Mouse (Mus musculus) midbrain, embryonic 15.5 days (tissue): ENCODE results near the gene Grm5. TPM values are rescaled to one million over a fixed set of nuclear protein-coding genes. Genes with fewer than 3 reads are reported as not detected.

Source experiments
- ATAC-seq: fragments of 200-750 bp; cut with Nextera tagmentation; replicated peaks from 2 replicates; pipeline ENCODE4 v1.8.0; 2017; ENCODE audit warnings: moderate TSS enrichment
- H3K27ac ChIP-seq: fragments of 300-500 bp; sonication (generic); 2 replicates; pipeline ENCODE4 v1.5.1; 2015; ENCODE audit warnings: mild to moderate bottlenecking, inconsistent platforms
- H3K27me3 ChIP-seq: fragments of 300-500 bp; sonication (generic); replicated peaks from 2 replicates; pipeline ENCODE4 v1.6.1; 2015; ENCODE audit warnings: inconsistent platforms
- H3K36me3 ChIP-seq: fragments of 300-500 bp; sonication (generic); replicated peaks from 2 replicates; pipeline ENCODE4 v1.6.1; 2015; ENCODE audit warnings: inconsistent platforms
- H3K4me1 ChIP-seq: fragments of 300-500 bp; sonication (generic); 2 replicates; pipeline ENCODE4 v1.6.1; 2015; ENCODE audit warnings: inconsistent platforms
- H3K4me2 ChIP-seq: fragments of 300-500 bp; sonication (generic); 2 replicates; pipeline ENCODE4 v1.6.1; 2015; ENCODE audit warnings: inconsistent platforms, mild to moderate bottlenecking, moderate library complexity
- H3K4me3 ChIP-seq: fragments of 300-500 bp; sonication (generic); 2 replicates; pipeline ENCODE4 v1.5.1; 2015; ENCODE audit warnings: mild to moderate bottlenecking, inconsistent platforms
- H3K9ac ChIP-seq: fragments of 300-500 bp; sonication (generic); 2 replicates; pipeline ENCODE4 v1.6.1; 2015; ENCODE audit warnings: mild to moderate bottlenecking, inconsistent platforms
- H3K9me3 ChIP-seq: fragments of 300-500 bp; sonication (generic); 2 replicates; pipeline ENCODE4 v1.6.1; 2016; ENCODE audit warnings: inconsistent platforms
- WGBS: fragments of 180-500 bp; shearing (Covaris S2); methylation state at CpG from one replicate; pipeline ENCODE4 v1.1.7; 2015; ENCODE audit warnings: mixed read lengths; 5-methylcytosine and 5-hydroxymethylcytosine counted together
- polyA plus RNA-seq: library from polyadenylated mRNA; unstranded; fragments of >200 nt; fragmentation: Nextera tagmentation; extraction: Ambion mirVana; gene quantifications from 2 replicates; pipeline ENCODE4 v1.2.1, GENCODE M21; 2015

Gene Grm5
- polyA plus RNA-seq, 1 experiment from 2014 or later: 47.6 TPM

GRCm38 (mm10) chr7:87938265-87938664 lies 354.3 kb downstream of the Grm5 start:
- WGBS: 25% methylated on average over 5 of the region's 5 CpGs
- 0 out of 2 replicates have a peak overlapping the region, but pooled peaks have one; percentile 34 for H3K27ac ChIP-seq

GRCm38 (mm10) chr7:87950205-87950604 lies 366.2 kb downstream of the Grm5 start:
- no peak overlapping the region for H3K4me3 ChIP-seq
- no peak overlapping the region for H3K27ac ChIP-seq
- WGBS: 98% methylated on average over 1 of the region's 1 CpGs
- no peaks in the 10 kb centered on the region for H3K4me1 ChIP-seq
- no peaks in the 10 kb centered on the region for H3K36me3 ChIP-seq
- no peak overlapping the region for H3K4me2 ChIP-seq
- no peak overlapping the region for H3K9ac ChIP-seq
- ATAC-seq: no peak
- H3K9me3 ChIP-seq: no peaks in the 10 kb centered on the region
- no peaks in the 10 kb centered on the region for H3K27me3 ChIP-seq

More at GRCm38 (mm10) chr7:87938265-87938664, 354.3 kb downstream of the Grm5 start:
- Histone ChIP-seq H3K4me3 (no peak overlapping the region), H3K36me3 (no peaks in the 10 kb centered on the region), H3K4me1 (peaks cover 3% of the 10 kb centered on the region; the same call in 1 of the 2 replicates), H3K9me3 (no peaks in the 10 kb centered on the region), H3K27me3 (no peaks in the 10 kb centered on the region), H3K4me2 (no peak overlapping the region), H3K9ac (no peak overlapping the region)
- ATAC-seq: peak; percentile 75

DNA sequence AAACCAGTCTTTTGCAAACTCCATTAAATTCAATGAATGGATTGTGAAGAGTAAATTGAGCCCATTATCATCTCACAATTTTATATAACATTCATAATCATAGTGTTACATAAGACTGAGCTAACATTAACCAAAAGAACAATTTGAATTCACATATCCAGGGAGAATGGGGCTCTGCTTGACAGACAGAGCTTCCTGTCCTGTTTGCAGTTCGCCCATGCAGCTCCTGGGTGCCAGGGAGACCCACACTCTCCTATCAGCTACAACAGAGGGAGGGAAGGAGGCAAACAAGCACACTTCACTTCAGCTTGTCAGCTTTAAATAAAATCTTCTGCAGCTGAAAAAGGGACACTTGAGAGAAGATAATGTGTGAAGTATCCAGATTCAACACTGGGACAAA lies 389.2 kb downstream of the Grm5 start:
- H3K9me3 ChIP-seq: no peaks in the 10 kb centered on the region
- ATAC-seq: no peak
- no peak overlapping the region for H3K27ac ChIP-seq
- H3K27me3 ChIP-seq: no peaks in the 10 kb centered on the region
- no peak overlapping the region for H3K4me3 ChIP-seq
- 51% methylated on average over 1 of the region's 1 CpGs for WGBS
- H3K36me3 ChIP-seq: no peaks in the 10 kb centered on the region
- no peak overlapping the region for H3K9ac ChIP-seq
- H3K4me1 ChIP-seq: no peaks in the 10 kb centered on the region
- H3K4me2 ChIP-seq: no peak overlapping the region

DNA sequence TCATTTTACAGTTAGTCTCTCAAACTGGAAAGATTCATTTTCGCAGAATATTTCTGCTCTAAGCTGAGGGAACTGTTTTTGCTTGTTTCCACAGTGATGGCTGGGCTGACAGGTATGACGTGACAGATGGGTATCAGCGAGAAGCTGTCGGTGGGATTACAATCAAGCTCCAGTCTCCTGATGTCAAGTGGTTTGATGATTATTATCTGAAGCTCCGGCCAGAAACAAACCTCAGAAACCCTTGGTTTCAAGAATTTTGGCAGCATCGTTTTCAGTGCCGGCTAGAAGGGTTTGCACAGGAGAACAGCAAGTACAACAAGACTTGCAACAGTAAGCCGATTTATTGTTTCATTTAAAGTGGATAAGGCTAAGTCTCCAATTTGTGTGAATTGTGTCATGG lies 391.1 kb downstream of the Grm5 start:
- H3K27ac ChIP-seq: no peak overlapping the region
- 68% methylated on average over 8 of the region's 8 CpGs for WGBS

GRCm38 (mm10) chr7:87983494-87983893 lies 399.5 kb downstream of the Grm5 start:
- no peak for ATAC-seq
- H3K27ac ChIP-seq: no peak overlapping the region
- no peak overlapping the region for H3K4me3 ChIP-seq

More for the DNA sequence above, 391.1 kb downstream of the Grm5 start:
- H3K4me2 ChIP-seq: no peak overlapping the region
- H3K27me3 ChIP-seq: no peaks in the 10 kb centered on the region
- no peaks in the 10 kb centered on the region for H3K4me1 ChIP-seq
- no peaks in the 10 kb centered on the region for H3K9me3 ChIP-seq
- H3K4me3 ChIP-seq: no peak overlapping the region
- ATAC-seq: no peak
- H3K36me3 ChIP-seq: no peaks in the 10 kb centered on the region
- no peak overlapping the region for H3K9ac ChIP-seq

DNA sequence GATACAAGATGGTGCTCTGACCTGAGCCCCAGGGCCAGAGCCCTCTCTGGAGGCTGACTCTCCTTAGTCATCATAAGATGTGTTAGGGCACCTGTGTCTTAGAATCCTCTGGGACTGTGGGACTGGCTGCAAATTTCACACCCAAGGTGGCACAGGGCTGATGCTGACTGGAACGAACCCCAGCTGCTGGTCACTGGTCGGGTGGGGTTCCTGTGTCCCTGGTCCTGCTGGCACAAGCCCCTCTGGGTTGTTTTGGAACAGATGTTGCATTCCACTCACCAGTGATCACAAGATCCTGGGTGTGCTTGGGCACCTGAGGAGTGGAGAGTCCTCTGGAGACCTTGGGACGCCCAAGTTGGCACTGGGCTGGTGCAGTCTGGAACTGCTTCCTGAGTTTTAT lies 430.5 kb downstream of the Grm5 start:
- WGBS: 90% methylated on average over 3 of the region's 3 CpGs

More at GRCm38 (mm10) chr7:87983494-87983893, 399.5 kb downstream of the Grm5 start:
- 71% methylated on average over 2 of the region's 2 CpGs for WGBS
- Histone ChIP-seq H3K9me3 (no peaks in the 10 kb centered on the region), H3K4me2 (no peak overlapping the region), H3K36me3 (no peaks in the 10 kb centered on the region), H3K4me1 (no peaks in the 10 kb centered on the region), H3K27me3 (no peaks in the 10 kb centered on the region), H3K9ac (no peak overlapping the region)

GRCm38 (mm10) chr7:88027411-88028132 lies 443.6 kb downstream of the Grm5 start:
- no peak for ATAC-seq
- no peaks in the 10 kb centered on the region for H3K9me3 ChIP-seq
- no peak overlapping the region for H3K4me3 ChIP-seq
- H3K36me3 ChIP-seq: no peaks in the 10 kb centered on the region
- H3K27ac ChIP-seq: no peak overlapping the region
- H3K4me1 ChIP-seq: no peaks in the 10 kb centered on the region
- no peak overlapping the region for H3K9ac ChIP-seq
- 76% methylated on average over 3 of the region's 3 CpGs for WGBS
- no peaks in the 10 kb centered on the region for H3K27me3 ChIP-seq
- no peak overlapping the region for H3K4me2 ChIP-seq

More for the DNA sequence above, 430.5 kb downstream of the Grm5 start:
- Histone ChIP-seq H3K27me3 (no peaks in the 10 kb centered on the region), H3K4me3 (no peak overlapping the region), H3K4me1 (no peaks in the 10 kb centered on the region), H3K27ac (no peak overlapping the region), H3K36me3 (no peaks in the 10 kb centered on the region), H3K9ac (no peak overlapping the region), H3K9me3 (no peaks in the 10 kb centered on the region), H3K4me2 (no peak overlapping the region)
- ATAC-seq: no peak

- H3K4me2 ChIP-seq: no peak overlapping the region
- no peaks in the 10 kb centered on the region for H3K9me3 ChIP-seq
- H3K27me3 ChIP-seq: no peaks in the 10 kb centered on the region
- H3K4me1 ChIP-seq: no peaks in the 10 kb centered on the region
- H3K4me3 ChIP-seq: no peak overlapping the region
- H3K9ac ChIP-seq: no peak overlapping the region
- no peak for ATAC-seq
- no peaks in the 10 kb centered on the region for H3K36me3 ChIP-seq
- H3K27ac ChIP-seq: no peak overlapping the region
Measured at GRCm38 (mm10) chr7:88047366-88047765, 463.4 kb downstream of the Grm5 start.

DNA sequence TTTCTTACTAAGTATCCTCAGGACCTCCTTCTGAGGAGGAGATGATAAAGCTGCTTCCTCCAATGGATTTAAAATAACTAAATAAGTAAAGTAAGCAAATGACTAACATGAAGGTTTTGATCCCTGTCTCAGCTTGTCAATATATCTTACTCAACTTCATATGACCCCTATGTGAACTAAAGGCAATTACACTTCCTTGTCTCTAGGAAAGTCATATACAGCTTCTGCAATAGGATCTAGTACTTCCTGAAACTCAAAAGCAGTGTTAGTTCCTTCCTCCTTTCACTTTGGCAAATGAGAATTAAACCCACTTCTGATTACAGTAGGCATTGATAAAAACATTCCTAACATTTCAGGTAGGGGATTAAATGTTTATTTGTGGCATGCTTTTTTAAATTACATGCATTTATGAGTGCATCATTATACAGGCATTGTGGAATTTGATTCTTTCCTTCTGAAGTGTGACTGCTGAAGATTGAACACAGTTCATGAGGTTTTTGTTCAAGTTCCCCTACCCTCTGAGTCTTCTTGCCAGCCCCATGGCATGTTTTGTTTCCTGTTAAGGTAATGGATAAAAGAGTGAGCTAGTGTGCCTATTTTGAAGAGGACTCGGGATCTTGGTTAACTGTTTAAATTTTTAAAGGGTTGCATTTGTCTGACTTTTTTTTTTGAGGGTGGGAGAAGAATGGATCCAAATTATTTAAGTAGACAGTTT lies 470.4 kb downstream of the Grm5 start:
- Histone ChIP-seq H3K36me3 (no peaks in the 10 kb centered on the region), H3K27me3 (no peaks in the 10 kb centered on the region), H3K4me2 (no peak overlapping the region), H3K9me3 (no peaks in the 10 kb centered on the region), H3K4me3 (no peak overlapping the region), H3K4me1 (no peaks in the 10 kb centered on the region), H3K27ac (no peak overlapping the region), H3K9ac (no peak overlapping the region)
- ATAC-seq: no peak
- 72% methylated on average over 1 of the region's 1 CpGs for WGBS

- no peaks in the 10 kb centered on the region for H3K27me3 ChIP-seq
- 33% methylated on average over 2 of the region's 2 CpGs for WGBS
- H3K4me2 ChIP-seq: no peak overlapping the region
- H3K9me3 ChIP-seq: no peaks in the 10 kb centered on the region
- H3K36me3 ChIP-seq: no peaks in the 10 kb centered on the region
- no peak overlapping the region for H3K27ac ChIP-seq
- no peaks in the 10 kb centered on the region for H3K4me1 ChIP-seq
- no peak overlapping the region for H3K9ac ChIP-seq
- no peak for ATAC-seq
- no peak overlapping the region for H3K4me3 ChIP-seq
Measured at GRCm38 (mm10) chr7:88056438-88056837, 472.5 kb downstream of the Grm5 start.

DNA sequence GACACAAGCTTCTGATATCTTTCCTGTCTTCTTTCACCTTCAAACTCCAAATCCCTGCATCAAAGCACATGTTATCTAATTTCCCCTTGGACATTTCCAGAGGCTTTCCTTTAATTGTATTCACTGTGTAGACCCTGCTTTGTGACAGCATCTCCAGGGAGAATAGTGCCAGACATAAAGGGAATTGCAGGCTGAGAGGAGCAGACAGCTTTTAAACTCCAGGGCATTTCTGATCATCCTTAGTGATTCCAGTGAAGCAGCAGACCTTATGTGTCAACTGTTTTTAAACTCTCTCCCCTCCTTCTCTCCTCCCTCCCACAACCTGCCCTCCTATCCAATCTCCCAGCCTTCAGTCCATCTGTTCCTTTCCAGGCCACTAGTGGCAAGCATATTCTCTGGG lies 507.1 kb downstream of the Grm5 start:
- Histone ChIP-seq H3K4me3 (no peak overlapping the region), H3K27me3 (no peaks in the 10 kb centered on the region), H3K9me3 (no peaks in the 10 kb centered on the region), H3K4me1 (0 out of 2 replicates have a peak, but pooled peaks cover 2% of the 10 kb centered on the region), H3K36me3 (no peaks in the 10 kb centered on the region), H3K9ac (no peak overlapping the region), H3K4me2 (no peak overlapping the region), H3K27ac (no peak overlapping the region)
- peak; percentile 67 for ATAC-seq

- WGBS: 33% methylated on average over 1 of the region's 1 CpGs
- H3K27ac ChIP-seq: no peak overlapping the region
- no peaks in the 10 kb centered on the region for H3K9me3 ChIP-seq
- no peak overlapping the region for H3K4me2 ChIP-seq
- no peaks in the 10 kb centered on the region for H3K4me1 ChIP-seq
- H3K27me3 ChIP-seq: no peaks in the 10 kb centered on the region
- H3K4me3 ChIP-seq: no peak overlapping the region
- ATAC-seq: no peak
- H3K36me3 ChIP-seq: no peaks in the 10 kb centered on the region
- H3K9ac ChIP-seq: no peak overlapping the region
Measured at GRCm38 (mm10) chr7:88096536-88097107, 512.7 kb downstream of the Grm5 start.
